Mouse (Mus musculus) limb, embryonic 10.5 days (tissue): ENCODE data around the gene Igfbp5. TPM values are rescaled to one million over a fixed set of nuclear protein-coding genes. Genes with fewer than 3 reads are reported as not detected.

Experiments
- DNase-seq: peaks from one replicate; pipeline ENCODE4 v3.0.0-alpha.2; 2017; ENCODE audit warnings: low spot score
- H3K27ac ChIP-seq: fragments of 300-500 bp; sonication (generic); 2 replicates; pipeline ENCODE4 v1.5.1; 2016; ENCODE audit warnings: mild to moderate bottlenecking
- H3K27me3 ChIP-seq: fragments of 300-500 bp; sonication (generic); 2 replicates; pipeline ENCODE4 v1.6.1; 2016; ENCODE audit warnings: low read depth, mild to moderate bottlenecking; ENCODE audit not compliant: poor library complexity, severe bottlenecking
- H3K36me3 ChIP-seq: fragments of 300-500 bp; sonication (generic); 2 replicates; pipeline ENCODE4 v1.6.1; 2016; ENCODE audit warnings: mild to moderate bottlenecking, moderate library complexity
- H3K4me1 ChIP-seq: fragments of 300-500 bp; sonication (generic); 2 replicates; pipeline ENCODE4 v1.6.1; 2016
- H3K4me3 ChIP-seq: fragments of 300-500 bp; sonication (generic); 2 replicates; pipeline ENCODE4 v1.5.1; 2016; ENCODE audit warnings: mild to moderate bottlenecking, moderate library complexity
- H3K9me3 ChIP-seq: fragments of 300-500 bp; sonication (generic); replicated peaks from 2 replicates; pipeline ENCODE4 v1.6.1; 2016; ENCODE audit warnings: mild to moderate bottlenecking
- WGBS: fragments of 180-500 bp; shearing (Covaris S2); methylation state at CpG from one replicate; pipeline ENCODE4 v1.1.7; 2016; 5-methylcytosine and 5-hydroxymethylcytosine counted together
- polyA plus RNA-seq: library from polyadenylated mRNA; unstranded; fragments of >200 nt; fragmentation: Nextera tagmentation; extraction: Ambion mirVana; gene quantifications from 2 replicates; pipeline ENCODE4 v1.2.1, GENCODE M21; 2016

Gene Igfbp5
- polyA plus RNA-seq, 1 experiment from 2014 or later, result 55.4 TPM

DNA sequence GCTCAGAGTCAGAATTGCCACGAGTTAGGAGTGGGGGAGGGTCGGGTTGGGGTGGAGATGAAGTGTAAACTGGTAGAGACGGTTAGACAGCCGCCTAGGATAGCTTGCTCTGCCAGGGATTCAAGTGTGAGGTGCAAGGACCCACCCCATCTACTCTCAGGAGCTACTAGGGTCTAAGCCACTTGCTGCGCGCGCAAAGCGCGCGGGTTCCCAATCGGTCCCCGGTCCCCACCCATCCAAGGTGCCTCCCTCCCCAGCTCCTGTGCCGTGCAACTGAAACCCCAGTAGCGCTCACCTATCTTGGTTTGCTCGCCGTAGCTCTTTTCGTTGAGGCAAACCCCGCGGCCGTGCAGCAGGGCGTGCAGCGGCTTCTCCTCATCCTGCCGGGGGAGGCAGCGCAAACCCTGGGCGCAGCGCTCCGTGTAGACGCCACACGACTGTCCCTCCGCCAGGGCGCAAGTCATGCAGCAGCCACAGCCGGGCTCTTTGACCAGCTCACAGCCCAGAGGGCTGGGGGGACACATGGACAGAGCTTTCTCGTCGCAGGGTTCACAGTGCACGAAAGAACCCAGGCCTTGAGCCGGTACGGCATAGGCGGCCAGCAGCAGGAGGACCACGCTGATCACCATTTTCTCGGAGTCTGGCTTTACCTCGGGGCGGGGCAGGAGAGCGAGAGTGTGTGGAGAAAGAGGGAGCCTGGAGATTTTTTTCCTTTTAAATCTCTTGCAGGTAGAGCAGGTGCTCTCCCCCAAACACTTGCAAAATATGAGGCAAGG is 985 bp downstream of the Igfbp5 start:
- DNase-seq, result peak; percentile 77
- Histone ChIP-seq H3K9me3 (no peaks in the 10 kb centered on the region), H3K36me3 (no peaks in the 10 kb centered on the region), H3K27ac (peak overlapping the region; percentile 85), H3K27me3 (peaks cover 77% of the 10 kb centered on the region), H3K4me1 (peaks cover 80% of the 10 kb centered on the region), H3K4me3 (peak overlapping the region; percentile 65)
- WGBS, result under 1% methylated on average over 43 of the region's 43 CpGs

- no peak for DNase-seq
- peaks cover 73% of the 10 kb centered on the region for H3K4me1 ChIP-seq
- peak overlapping the region; percentile 85; the same call in 1 of the 2 replicates for H3K27ac ChIP-seq
- H3K9me3 ChIP-seq, result no peaks in the 10 kb centered on the region
- no peaks in the 10 kb centered on the region for H3K36me3 ChIP-seq
- peak overlapping the region; percentile 65 for H3K4me3 ChIP-seq
- WGBS, result under 1% methylated on average over 16 of the region's 16 CpGs
- peaks cover 77% of the 10 kb centered on the region for H3K27me3 ChIP-seq
Observed at GRCm38 (mm10) chr1:72873078-72873477, 1.6 kb downstream of the Igfbp5 start.

GRCm38 (mm10) chr1:72872521-72872920 is 2.2 kb downstream of the Igfbp5 start:
- DNase-seq, result peak; percentile 83
- Histone ChIP-seq H3K27ac (no peak overlapping the region), H3K9me3 (no peaks in the 10 kb centered on the region), H3K4me3 (peak overlapping the region; percentile 65), H3K36me3 (no peaks in the 10 kb centered on the region), H3K27me3 (peaks cover 73% of the 10 kb centered on the region), H3K4me1 (peaks cover 72% of the 10 kb centered on the region)
- 0% methylated on average over 8 of the region's 8 CpGs for WGBS

DNA sequence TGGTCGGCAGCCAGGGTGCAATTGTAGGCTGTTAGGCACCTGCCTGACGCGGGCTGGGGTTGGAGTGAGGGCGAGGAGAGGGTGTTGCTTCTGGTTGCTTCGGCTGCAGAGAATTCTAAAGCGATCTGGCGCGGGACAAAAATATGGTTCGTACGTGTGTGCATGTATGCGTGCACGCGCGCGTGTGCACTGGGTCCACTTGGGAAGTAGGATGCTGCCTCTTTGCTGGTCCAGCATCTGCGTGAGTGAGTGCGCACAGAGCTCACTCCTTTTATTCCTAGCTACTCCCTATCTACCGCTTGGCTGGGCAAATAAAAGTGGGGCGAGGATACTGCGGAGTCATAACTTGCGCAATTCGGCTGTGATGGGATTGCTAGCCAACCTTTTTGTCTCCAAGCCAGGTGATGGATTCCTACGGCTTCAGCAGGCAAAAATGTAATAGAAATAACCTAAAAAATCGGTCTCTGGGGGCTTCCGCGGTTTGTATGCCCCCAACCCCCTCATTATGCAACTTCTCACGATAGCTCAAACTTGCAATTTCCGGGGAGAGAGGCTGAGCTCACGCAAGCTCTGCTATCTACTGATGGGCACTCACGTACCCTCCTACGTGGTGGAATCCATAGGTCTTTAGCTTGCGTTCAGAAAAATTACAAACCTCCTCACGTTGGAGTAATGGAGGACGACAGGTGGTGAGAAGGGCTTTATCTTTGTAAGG is 2.8 kb downstream of the Igfbp5 start:
- WGBS, result under 1% methylated on average over 34 of the region's 34 CpGs
- peak; percentile 56 for DNase-seq
- Histone ChIP-seq H3K27ac (peak overlapping the region; percentile 7; the same call in 1 of the 2 replicates), H3K9me3 (no peaks in the 10 kb centered on the region), H3K36me3 (no peaks in the 10 kb centered on the region), H3K4me1 (peaks cover 74% of the 10 kb centered on the region), H3K4me3 (peak overlapping the region; percentile 65), H3K27me3 (peaks cover 66% of the 10 kb centered on the region)

DNA sequence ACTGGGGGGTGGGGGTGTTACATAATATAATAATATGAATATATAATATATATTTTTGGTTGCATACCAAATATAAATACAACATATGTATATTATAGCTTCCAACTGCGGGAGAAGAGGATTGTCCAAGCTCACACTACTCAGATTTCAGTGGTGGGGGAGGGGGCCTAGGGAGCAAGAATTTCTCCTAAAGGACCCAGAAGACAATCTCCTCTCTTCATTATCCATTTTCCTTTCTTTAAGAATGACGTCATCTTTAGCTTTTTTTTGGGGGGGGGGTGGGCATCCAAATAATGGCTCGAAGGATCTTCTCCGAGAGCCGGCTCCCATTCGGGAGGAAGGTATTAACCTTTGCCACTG is 3.4 kb downstream of the Igfbp5 start:
- no peak for DNase-seq
- Histone ChIP-seq H3K4me3 (peak overlapping the region; percentile 65), H3K36me3 (no peaks in the 10 kb centered on the region), H3K27me3 (peaks cover 61% of the 10 kb centered on the region), H3K4me1 (peaks cover 75% of the 10 kb centered on the region), H3K27ac (peak overlapping the region; percentile 7; the same call in 1 of the 2 replicates), H3K9me3 (no peaks in the 10 kb centered on the region)
- 0% methylated on average over 6 of the region's 6 CpGs for WGBS

DNA sequence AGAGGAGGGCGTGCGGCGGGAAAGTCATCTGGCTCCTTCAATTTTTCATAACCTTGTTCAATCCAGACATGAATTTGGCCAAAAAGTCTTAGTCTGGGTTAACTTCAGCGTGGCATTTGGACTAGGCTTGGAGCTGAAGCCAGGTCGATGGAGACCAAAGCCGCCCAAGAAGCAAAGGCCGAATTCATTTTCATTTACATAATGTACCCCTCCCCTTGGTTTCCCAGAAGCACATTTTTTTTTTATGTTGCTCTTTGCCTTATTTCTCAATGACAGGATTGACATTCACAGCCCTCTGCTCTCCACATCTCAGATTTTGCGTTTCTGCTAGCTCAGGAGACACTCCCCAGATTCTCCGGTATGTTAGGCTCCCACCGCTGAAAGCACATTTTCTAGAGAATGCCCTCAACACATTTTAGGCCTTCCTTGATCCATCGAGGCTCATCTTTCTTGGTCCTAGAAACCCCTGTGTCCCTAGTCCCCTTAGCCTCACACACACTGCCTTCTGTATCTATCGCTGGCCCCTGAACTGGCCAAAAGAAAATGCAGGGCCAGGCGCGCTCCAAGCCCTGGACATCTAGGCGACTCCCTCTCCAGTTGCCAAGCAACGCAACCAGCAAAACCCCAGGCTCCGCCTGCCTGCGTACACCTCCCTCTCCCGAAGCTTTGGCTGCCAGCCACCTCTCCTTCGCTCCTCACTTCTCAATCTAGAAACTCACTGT is 3.9 kb downstream of the Igfbp5 start:
- WGBS, result under 1% methylated on average over 20 of the region's 20 CpGs
- Histone ChIP-seq H3K4me3 (peak overlapping the region; percentile 65), H3K27me3 (peaks cover 55% of the 10 kb centered on the region)

DNA sequence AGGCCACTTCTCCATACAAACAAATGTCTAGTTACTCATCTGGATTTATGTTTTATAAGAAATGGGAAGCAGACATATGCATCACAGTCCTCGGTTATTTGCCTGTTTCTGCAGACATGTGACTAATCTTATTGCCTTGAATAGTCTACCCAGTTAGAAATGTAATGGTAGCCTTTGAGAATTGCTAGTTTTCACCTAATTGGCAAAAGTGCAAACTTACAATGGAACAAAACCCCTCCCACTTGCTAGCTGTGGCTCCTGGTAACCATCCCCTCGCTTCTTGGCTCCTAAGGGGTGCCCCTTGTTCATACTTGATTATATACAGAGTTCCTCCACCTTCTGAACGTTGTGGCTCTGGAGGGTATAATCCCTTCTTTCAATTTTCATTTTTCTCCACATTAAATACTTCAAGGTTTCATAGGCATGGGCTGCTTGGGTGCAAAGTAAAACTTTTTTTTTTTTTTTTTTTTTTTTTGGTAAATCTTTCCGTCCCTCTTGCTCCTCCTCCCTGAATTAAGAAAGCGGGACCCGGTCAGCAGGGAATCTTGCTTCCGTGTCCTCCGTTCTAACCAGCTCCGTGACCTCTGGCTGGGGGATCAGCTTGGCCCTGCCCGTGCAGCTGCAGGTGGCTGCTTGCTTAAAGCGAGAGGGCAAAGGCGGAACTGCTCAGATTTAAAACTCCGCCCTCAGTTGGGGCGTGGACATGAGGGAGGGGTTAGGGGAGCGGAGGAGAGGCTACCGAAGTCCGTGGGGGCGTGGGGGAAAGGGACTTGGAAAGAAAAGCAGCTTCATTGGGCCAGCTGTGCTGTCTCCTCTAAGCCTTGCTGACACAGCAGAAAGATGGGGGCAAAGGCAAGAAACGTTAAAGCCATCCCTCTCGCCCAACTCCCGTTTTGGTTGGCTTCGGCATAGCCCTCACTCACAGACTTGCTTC is 4.7 kb downstream of the Igfbp5 start:
- peak overlapping the region; percentile 65 for H3K4me3 ChIP-seq
- peak; percentile 76 for DNase-seq
- H3K36me3 ChIP-seq, result no peaks in the 10 kb centered on the region
- H3K27ac ChIP-seq, result 0 out of 2 replicates have a peak overlapping the region, but pooled peaks have one; percentile 20
- WGBS, result 8% methylated on average over 22 of the region's 22 CpGs
- H3K27me3 ChIP-seq, result peaks cover 49% of the 10 kb centered on the region
- peaks cover 69% of the 10 kb centered on the region for H3K4me1 ChIP-seq
- no peaks in the 10 kb centered on the region for H3K9me3 ChIP-seq

More for the DNA sequence above, 3.9 kb downstream of the Igfbp5 start:
- H3K27ac ChIP-seq, result 0 out of 2 replicates have a peak overlapping the region, but pooled peaks have one; percentile 20
- H3K9me3 ChIP-seq, result no peaks in the 10 kb centered on the region
- H3K4me1 ChIP-seq, result peaks cover 75% of the 10 kb centered on the region
- peak; percentile 79 for DNase-seq
- no peaks in the 10 kb centered on the region for H3K36me3 ChIP-seq

- no peak overlapping the region for H3K4me3 ChIP-seq
- peaks cover 49% of the 10 kb centered on the region for H3K27me3 ChIP-seq
- no peak overlapping the region for H3K27ac ChIP-seq
- H3K4me1 ChIP-seq, result peaks cover 63% of the 10 kb centered on the region
- H3K36me3 ChIP-seq, result peaks cover 2% of the 10 kb centered on the region
- DNase-seq, result no peak
- no peaks in the 10 kb centered on the region for H3K9me3 ChIP-seq
Observed at GRCm38 (mm10) chr1:72869275-72869674, 5.4 kb downstream of the Igfbp5 start.

DNA sequence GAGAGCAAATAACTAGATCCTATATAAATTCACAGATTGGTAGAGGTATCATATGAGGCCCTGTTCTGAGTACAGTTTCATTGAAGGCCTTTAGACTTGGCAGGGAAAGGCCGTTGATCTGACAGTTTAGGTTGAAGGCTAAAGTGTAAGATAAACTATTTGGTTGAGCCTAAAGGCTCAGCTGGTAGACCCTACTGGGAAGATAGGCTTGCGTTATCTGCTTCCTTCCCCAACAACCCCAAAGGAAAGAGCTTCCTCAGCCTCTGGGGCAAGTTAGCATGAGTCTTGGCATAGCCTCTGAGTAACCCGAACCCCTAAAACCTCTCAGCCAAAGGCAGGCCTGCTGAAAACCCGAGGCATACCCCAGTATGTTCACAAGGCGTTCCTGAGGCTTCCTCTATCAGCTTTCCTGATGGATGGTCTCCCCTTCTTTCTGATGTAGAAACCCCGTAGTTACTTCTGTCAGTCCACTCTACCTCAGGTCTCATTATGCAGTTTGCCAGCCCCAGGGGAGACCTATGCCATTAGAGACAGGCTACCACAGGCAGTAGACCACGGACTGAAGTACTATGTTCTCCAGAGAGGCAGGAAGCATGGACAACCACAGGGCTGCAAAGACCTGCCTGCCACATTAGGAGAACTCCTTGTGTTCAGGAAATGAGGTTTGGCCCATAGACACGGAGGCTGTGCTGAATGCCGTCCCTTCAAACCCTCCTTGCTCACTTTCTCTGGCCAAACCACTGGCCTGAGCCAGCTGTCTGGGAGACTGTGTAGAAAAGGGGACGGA is 6.1 kb downstream of the Igfbp5 start:
- H3K4me1 ChIP-seq, result peaks cover 56% of the 10 kb centered on the region
- 75% methylated on average over 10 of the region's 10 CpGs for WGBS
- H3K36me3 ChIP-seq, result peaks cover 5% of the 10 kb centered on the region
- no peak overlapping the region for H3K4me3 ChIP-seq
- no peak for DNase-seq
- peaks cover 44% of the 10 kb centered on the region for H3K27me3 ChIP-seq
- H3K27ac ChIP-seq, result no peak overlapping the region
- no peaks in the 10 kb centered on the region for H3K9me3 ChIP-seq

DNA sequence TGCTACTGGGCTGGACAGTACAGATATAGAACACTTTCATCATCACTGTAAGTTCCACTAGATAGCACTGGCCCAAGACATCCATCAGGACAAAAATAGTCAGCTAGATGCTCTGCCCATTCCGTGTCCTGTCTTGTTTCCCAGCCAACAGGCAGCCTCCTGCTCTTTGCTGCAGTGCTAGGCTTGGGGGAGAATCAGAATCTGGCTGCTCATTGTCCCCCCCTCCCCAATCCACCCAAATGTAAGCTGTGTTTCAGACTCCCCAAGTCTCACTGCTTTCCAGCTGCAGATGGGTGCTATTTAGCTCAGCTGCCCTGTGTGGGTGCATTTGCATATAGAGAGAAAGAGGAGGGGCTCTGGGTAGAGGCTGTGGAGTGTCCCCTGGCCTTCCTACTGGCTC is 7.3 kb downstream of the Igfbp5 start:
- peaks cover 15% of the 10 kb centered on the region for H3K36me3 ChIP-seq
- peak overlapping the region; percentile 21; the same call in 1 of the 2 replicates for H3K27ac ChIP-seq
- H3K27me3 ChIP-seq, result peaks cover 41% of the 10 kb centered on the region
- peaks cover 44% of the 10 kb centered on the region for H3K4me1 ChIP-seq
- H3K4me3 ChIP-seq, result no peak overlapping the region
- no peak for DNase-seq
- 32% methylated on average over 1 of the region's 1 CpGs for WGBS
- no peaks in the 10 kb centered on the region for H3K9me3 ChIP-seq

- peaks cover 17% of the 10 kb centered on the region for H3K36me3 ChIP-seq
- H3K4me1 ChIP-seq, result peaks cover 36% of the 10 kb centered on the region
- H3K27me3 ChIP-seq, result peaks cover 35% of the 10 kb centered on the region; the same call in 1 of the 2 replicates
- no peak for DNase-seq
- 66% methylated on average over 5 of the region's 5 CpGs for WGBS
- H3K27ac ChIP-seq, result no peak overlapping the region
- H3K4me3 ChIP-seq, result no peak overlapping the region
- H3K9me3 ChIP-seq, result no peaks in the 10 kb centered on the region
Observed at GRCm38 (mm10) chr1:72866417-72866816, 8.3 kb downstream of the Igfbp5 start.
